Mouse (Mus musculus): ENCODE data around the gene Il10rb.

Gene Il10rb

GRCm38 (mm10) chr16:91448088-91448487 lies 42.1 kb downstream of the Il10rb start:
- DNase-seq (ENCODE audit: extremely low read depth, low read depth, low spot score) = no peak

- no peak for DNase-seq (ENCODE audit: extremely low read depth, low read depth, low spot score)
These were observed 42.9 kb downstream of the Il10rb start for GRCm38 (mm10) chr16:91448895-91449294.

- no peak for DNase-seq (ENCODE audit: extremely low read depth, low read depth, low spot score)
These were observed 44.4 kb downstream of the Il10rb start for GRCm38 (mm10) chr16:91450137-91451064.

GRCm38 (mm10) chr16:91451949-91452348 lies 46.0 kb downstream of the Il10rb start:
- no peak for DNase-seq (ENCODE audit: extremely low read depth, low read depth, low spot score)

- peak; percentile 19 for DNase-seq (ENCODE audit: extremely low read depth, low read depth, low spot score)
These were observed 46.5 kb downstream of the Il10rb start for GRCm38 (mm10) chr16:91452363-91452896.

GRCm38 (mm10) chr16:91455868-91456267 lies 49.9 kb downstream of the Il10rb start:
- no peak for DNase-seq (ENCODE audit: extremely low read depth, low read depth, low spot score)

- no peak for DNase-seq (ENCODE audit: extremely low read depth, low read depth, low spot score)
These were observed 52.4 kb downstream of the Il10rb start for GRCm38 (mm10) chr16:91458301-91458746.

GRCm38 (mm10) chr16:91458976-91459375 lies 53.0 kb downstream of the Il10rb start:
- no peak for DNase-seq (ENCODE audit: extremely low read depth, low read depth, low spot score)

- DNase-seq (ENCODE audit: extremely low read depth, low read depth, low spot score) = no peak
These were observed 53.4 kb downstream of the Il10rb start for GRCm38 (mm10) chr16:91459396-91459795.

GRCm38 (mm10) chr16:91459841-91460370 lies 53.9 kb downstream of the Il10rb start:
- DNase-seq (ENCODE audit: extremely low read depth, low read depth, low spot score) = no peak

GRCm38 (mm10) chr16:91461066-91461638 lies 55.2 kb downstream of the Il10rb start:
- no peak for DNase-seq (ENCODE audit: extremely low read depth, low read depth, low spot score)

- no peak for DNase-seq (ENCODE audit: extremely low read depth, low read depth, low spot score)
These were observed 55.8 kb downstream of the Il10rb start for GRCm38 (mm10) chr16:91461773-91462181.

- no peak for DNase-seq (ENCODE audit: extremely low read depth, low read depth, low spot score)
These were observed 56.7 kb downstream of the Il10rb start for GRCm38 (mm10) chr16:91462644-91463043.

GRCm38 (mm10) chr16:91463400-91463799 lies 57.4 kb downstream of the Il10rb start:
- DNase-seq (ENCODE audit: extremely low read depth, low read depth, low spot score) = no peak

- DNase-seq (ENCODE audit: extremely low read depth, low read depth, low spot score) = no peak
These were observed 58.0 kb downstream of the Il10rb start for GRCm38 (mm10) chr16:91463836-91464400.

GRCm38 (mm10) chr16:91464594-91465504 lies 58.9 kb downstream of the Il10rb start:
- no peak for DNase-seq (ENCODE audit: extremely low read depth, low read depth, low spot score)

- DNase-seq (ENCODE audit: extremely low read depth, low read depth, low spot score) = no peak
These were observed 59.7 kb downstream of the Il10rb start for GRCm38 (mm10) chr16:91465505-91466240.

- no peak for DNase-seq (ENCODE audit: extremely low read depth, low read depth, low spot score)
These were observed 60.6 kb downstream of the Il10rb start for GRCm38 (mm10) chr16:91466566-91466965.

GRCm38 (mm10) chr16:91470470-91470869 lies 64.5 kb downstream of the Il10rb start:
- DNase-seq (ENCODE audit: extremely low read depth, low read depth, low spot score) = no peak

- DNase-seq (ENCODE audit: extremely low read depth, low read depth, low spot score) = no peak
These were observed 65.5 kb downstream of the Il10rb start for GRCm38 (mm10) chr16:91471481-91471880.
